Mouse (Mus musculus): ENCODE results near the gene Hikeshi.

The Hikeshi gene

DNA sequence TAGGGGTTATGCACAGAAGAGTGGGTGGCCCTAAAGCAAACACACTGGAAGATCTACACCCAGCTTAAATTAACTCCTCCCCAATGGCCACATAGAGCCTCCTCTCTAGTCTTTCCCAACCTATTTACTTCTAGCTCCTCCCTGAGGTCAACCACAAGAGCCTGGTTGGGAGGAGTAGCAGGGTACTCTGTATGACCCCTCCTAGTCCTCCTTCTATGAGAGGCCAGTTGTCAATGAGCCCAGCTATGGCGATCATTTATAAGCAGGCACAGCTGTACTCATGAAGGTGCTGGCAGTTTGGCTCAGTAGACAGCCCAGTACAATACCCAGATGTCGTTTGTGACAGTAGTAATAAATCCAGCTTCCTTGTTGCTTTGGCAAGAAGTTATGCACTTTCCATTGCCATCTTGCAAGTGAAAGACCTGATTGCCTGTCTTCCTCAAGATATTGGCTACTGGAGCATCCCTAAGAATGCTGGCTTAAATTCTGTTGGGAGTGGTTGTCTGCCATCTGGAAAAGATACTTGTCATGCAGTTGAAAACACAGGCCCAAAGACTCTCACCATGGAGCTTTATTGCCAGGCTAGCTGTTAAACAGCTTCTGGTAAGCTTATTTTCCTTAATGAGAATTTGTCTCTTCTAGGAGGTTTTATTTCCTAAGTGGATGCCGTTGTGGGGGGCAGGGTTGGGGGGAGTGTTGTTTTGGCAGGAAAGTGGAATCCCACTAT, 27.4 kb downstream of the Hikeshi start:
- no peak for DNase-seq

DNA sequence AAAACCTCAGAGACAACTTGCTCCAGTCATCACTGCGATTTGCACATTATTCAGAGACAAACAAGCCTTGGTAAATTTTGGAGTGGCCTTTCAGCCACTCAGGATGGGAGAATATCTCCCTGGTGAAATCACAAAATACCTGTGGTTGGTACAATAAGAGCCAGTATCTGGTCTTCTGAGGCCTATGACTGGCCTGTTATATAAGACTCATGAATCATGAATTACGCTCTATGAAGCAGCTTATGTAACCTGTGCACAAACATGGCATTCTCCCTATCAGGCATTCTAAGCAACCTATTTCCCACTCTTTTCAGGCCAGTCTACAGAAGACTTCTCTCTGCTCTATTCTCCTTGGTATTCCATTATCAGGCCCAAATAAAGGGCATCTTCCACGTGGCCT, 28.6 kb downstream of the Hikeshi start:
- no peak for DNase-seq

DNA sequence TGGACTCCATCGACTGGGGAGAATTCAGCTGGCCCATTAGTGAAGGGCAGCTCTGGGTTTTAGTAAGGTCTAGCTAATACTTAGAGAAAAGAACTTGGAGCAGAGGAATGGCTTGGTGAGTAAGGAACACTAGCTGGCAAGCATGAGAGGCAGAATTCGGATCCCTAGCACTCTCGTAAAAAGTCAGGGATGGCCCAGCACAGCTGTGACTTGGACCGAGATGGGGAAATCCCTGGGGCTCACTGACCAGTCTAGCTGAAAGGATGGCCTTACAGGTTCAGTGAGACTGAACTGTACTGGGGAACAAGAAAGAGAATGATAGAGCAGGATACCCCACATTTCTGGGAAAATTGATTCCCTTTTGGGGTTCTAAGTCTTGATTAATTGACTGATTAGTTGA, 31.3 kb downstream of the Hikeshi start:
- no peak for DNase-seq

DNA sequence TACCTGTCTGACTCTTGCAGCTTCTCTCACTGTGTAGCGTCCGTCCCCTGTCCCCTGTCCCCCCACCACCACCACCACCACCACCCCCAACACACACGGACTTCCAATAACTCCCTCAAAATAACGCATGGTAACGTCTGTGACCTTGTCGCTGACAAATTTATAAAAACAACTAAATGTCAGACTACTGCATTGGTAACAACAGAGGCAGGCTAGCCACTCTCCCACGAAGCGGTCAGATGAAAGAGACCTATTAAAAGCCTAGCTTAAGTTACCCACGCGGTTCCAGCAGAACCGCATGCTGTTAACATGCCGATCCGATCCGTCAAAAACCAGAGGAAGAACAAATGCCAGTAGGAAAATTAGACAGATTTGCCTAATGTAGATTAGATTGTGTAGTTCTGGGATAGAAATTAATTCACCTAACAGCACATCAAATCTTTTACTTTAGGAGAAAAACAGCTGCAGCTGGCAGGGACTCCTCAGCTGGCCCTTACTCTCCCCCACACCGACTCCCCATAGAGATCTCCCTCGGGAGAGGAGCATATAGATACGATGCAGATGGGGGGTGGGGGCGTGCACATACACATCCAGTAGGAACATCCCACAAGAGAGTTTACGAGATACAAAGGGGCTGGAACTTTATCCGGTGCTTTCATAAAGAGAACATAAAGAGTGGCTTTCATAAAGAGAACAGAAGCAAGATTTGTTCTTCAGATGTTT, 31.9 kb downstream of the Hikeshi start:
- DNase-seq = no peak

DNA sequence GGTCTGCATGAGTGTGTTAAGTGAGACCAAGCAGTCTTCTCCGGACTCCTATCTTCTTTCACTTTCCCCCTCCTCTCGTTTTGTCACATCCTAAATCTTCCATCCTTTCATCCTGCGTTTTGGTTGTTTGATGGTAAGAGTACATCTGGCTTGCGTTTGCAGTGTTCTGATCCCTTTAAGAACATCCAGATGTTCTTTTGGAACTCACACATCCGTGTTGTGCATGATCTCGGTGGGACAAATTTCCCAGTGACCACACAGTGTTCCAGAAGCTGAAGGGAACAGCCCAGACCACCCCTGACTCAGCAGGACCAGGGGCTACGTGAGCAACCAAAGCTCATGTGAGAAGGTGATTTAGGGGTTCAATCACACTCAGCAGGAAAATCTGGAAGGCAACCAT, 32.6 kb downstream of the Hikeshi start:
- no peak for DNase-seq

DNA sequence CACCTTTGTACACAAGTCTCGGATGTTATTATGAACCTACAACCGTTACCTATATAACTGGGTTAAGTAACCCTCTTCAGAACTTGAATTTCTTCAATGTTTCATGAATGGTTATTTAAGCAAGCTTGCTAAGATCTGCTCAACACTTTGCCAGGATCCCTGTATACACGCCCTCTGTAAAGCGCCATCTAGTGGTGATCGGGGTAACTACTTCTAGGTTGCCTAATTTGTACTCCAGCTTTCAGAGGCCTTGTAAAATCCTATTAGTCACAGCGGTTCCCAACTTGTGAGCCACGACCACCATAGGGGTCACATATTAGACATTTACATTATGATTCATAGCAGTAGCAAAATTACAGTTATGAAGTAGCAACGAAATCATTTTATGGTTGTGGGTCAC, 33.1 kb downstream of the Hikeshi start:
- DNase-seq = peak; percentile 88

DNA sequence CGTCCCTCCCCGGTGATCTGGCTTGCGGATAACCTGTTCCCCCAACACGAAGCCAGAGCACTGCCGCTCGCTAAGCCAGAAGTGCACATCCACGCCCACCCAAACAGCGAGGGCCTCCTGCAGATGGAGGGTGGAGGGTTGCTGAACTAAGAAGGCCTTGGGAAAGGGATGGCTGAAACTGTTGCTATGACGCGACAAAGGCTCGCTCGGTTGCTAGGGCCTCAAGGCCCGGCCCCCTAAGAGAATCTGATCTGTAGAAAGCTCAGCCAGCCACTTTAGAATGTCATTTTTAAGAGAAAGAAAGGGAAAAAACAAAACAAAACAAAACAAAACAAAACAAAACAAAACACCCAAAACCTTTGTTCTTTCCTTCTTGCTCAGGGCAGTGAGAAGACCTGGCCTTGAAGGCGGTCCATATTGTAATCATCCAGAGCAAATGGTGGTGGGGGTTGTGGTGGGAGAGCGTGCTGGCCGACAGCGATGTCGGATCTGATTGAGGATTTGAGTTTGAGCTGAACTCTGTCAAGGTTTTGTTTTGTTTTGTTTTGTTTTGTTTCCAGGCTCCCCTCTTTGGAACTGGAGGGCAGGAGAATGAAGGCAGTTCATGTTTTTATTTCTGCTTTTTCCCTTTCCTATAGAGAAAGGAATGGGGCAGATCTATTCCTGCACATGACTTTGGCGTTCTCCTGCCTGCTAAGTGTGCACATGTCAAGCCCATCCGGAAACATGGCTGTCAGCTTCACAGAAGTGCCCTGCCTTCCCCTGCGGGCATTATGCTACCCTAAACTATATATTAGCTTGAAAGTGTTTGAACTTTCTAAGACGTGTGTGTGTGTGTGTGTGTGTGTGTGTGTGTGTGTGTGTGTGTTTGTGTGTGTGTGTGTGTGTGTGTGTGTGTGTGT, 37.3 kb downstream of the Hikeshi start, which contains the start of gene Ccdc81:
Gene Ccdc81 (minus strand): TSS at position 188 of the 902 bp plus-strand sequence.
- no peak for DNase-seq

DNA sequence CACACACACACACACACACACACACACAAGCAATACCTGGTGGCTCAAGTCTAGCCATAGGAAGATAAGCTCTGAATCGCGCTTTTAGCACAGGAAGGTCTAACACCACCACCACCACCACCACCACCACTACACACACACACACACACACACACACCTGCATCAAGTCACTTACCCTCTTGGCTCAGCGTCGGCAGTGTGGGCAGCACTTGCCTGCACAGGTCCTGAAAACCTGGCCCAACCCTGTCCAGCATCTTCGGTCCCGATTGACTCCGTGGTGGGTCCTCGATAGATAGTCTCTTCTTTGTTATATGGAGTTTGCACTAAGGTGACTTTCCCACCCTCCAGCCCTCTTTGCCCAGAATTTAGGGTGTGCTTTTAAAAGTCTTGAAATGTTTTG, 38.0 kb downstream of the Hikeshi start:
- no peak for DNase-seq

DNA sequence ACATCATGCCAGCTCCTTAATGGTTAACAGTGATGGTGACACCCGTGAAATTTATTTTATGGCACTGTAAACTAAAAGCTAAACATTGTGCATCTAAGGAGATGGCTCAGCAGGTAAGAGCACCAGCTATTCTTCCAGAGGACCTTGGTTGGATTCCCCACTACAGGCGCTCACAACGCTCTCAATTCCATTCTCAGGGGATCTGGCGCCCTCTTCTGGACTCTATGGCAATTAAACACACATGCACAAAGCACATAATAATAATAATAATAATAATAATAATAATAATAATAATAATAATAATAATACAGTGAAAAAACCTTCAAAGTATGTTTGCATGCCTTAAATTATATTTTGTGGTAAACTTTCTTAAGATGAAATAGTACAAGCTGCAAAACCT, 49.1 kb downstream of the Hikeshi start:
- peak; percentile 30 for DNase-seq

DNA sequence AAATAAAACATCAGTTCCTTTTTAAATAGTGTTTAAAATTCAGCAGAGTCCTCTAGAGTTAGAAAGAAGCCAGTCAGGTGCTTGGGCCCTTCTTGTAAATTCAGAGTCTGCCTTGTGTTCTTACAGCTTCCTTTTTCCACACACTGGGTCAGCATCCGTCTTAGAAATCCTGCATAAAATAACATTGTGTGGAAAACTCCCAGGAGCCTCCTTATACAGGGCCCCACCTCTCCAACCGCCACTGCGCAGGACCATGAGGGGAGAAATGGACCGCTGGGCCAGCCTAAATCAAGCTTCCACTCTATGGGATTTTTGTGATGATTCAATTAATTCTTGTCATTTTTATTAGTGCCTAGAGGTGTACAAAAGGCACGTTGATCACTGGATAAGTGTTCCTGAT, 49.6 kb downstream of the Hikeshi start:
- DNase-seq = no peak

DNA sequence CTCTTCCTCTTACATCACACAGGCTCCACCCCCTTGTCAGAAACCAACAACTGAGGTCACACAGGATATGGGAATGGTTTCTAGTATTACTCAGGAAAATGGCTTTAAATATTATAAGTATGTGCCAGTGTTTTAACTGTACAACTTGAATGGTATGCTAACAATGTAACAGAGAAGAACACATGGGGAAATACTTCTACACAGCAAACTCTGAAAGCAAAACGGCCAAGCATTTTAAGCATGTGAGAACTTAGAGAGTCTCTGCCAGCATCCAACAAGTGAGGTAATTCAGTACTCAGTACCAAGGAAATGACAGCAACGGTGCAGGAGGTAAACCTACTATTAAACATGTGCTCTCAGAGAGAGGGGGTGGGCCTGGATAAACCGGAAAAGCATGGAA, 56.5 kb downstream of the Hikeshi start:
- DNase-seq = no peak

DNA sequence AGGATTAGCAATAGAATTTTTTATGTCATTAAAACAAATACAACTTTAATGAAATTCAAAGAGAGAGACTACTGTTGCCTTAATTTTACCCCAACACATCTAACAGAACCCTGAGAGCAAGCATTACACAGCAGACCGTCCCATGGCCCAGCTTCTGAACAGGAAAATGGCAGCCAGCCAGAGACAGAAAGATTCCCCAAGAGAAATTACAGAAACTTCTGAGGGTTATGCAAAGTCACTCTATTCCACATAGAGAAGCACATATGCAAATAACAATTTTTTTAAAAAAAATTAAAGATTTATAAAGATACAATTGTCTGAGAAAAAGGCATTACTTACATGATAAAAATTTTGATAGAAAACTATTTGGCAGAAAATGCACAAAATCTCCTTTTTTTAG, 61.3 kb downstream of the Hikeshi start:
- DNase-seq = no peak

Measured in lung, postnatal 14 days (tissue).